Mouse (Mus musculus) lung, postnatal 25 days (tissue): ENCODE data around the gene Cyp2f2.

ENCODE experiments used
- DNase-seq: peaks from one replicate; pipeline ENCODE4 v3.0.0; 2022; ENCODE audit warnings: low spot score

Gene Cyp2f2

GRCm38 (mm10) chr7:27153205-27153764 lies 33.6 kb downstream of the Cyp2f2 start, which contains the start of gene Cyp2t4:
Cyp2t4 (plus strand) TSS chr7:27153714.
- DNase-seq = peak; percentile 77

- no peak for DNase-seq
These were observed 36.3 kb downstream of the Cyp2f2 start for GRCm38 (mm10) chr7:27156005-27156404.

DNA sequence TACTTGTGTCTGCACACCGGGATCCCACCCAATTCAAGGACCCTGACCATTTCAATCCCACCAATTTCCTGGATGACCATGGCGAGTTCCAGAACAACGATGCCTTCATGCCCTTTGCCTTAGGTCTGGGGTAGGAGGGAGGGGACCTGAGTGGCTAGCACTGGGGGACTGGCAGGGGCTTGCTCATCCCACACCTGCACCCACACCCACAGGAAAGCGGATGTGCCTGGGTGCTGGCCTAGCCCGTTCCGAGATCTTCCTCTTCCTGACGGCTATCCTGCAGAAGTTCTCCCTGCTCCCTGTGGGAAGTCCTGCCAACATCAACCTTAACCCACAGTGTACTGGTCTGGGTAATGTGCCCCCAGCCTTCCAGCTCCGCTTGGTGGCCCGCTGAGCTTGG lies 38.5 kb downstream of the Cyp2f2 start:
- no peak for DNase-seq

- DNase-seq = no peak
These were observed 39.5 kb downstream of the Cyp2f2 start for GRCm38 (mm10) chr7:27159256-27159655.

- peak; percentile 91 for DNase-seq
These were observed 40.2 kb downstream of the Cyp2f2 start for GRCm38 (mm10) chr7:27159882-27160281.

- no peak for DNase-seq
These were observed 41.2 kb downstream of the Cyp2f2 start for GRCm38 (mm10) chr7:27160921-27161320.

DNA sequence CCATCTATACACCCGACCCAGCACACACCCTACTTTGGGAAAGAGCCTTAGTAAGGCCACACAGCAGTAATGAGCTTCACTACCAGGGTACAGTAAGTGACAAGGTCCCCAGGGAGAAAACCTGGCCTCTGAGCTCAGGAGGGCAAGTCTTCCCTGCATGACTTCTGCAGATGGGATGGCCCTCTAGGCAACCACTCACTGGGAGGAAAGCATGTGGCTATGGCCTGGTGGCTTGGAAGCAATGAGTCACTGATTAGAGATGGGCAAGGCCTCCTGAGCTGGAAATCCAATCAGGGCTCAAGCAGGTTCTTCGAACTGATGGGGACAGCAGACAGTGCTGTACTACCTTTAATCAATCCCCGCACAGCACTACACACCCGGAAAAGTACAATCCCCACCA lies 42.0 kb downstream of the Cyp2f2 start:
- no peak for DNase-seq

- DNase-seq = no peak
These were observed 43.2 kb downstream of the Cyp2f2 start for GRCm38 (mm10) chr7:27162780-27163449.

DNA sequence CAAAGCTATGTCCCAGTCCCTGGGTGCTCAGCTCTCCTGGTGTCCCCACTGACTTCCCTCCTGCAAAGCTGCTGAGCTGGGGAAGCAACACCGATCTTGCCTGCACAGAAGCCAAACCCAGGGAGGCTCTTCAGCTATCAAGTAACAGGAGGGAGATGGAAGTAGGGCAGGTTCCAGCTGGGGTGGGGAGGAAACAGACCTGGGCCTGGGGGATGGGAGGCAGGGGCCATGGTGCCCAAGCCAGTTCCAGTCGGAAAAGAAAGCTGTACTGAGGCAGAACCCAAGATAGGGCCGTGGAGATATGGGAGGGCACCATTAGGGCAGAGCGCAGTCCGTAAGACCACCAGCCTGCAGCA lies 43.7 kb downstream of the Cyp2f2 start:
- no peak for DNase-seq

DNA sequence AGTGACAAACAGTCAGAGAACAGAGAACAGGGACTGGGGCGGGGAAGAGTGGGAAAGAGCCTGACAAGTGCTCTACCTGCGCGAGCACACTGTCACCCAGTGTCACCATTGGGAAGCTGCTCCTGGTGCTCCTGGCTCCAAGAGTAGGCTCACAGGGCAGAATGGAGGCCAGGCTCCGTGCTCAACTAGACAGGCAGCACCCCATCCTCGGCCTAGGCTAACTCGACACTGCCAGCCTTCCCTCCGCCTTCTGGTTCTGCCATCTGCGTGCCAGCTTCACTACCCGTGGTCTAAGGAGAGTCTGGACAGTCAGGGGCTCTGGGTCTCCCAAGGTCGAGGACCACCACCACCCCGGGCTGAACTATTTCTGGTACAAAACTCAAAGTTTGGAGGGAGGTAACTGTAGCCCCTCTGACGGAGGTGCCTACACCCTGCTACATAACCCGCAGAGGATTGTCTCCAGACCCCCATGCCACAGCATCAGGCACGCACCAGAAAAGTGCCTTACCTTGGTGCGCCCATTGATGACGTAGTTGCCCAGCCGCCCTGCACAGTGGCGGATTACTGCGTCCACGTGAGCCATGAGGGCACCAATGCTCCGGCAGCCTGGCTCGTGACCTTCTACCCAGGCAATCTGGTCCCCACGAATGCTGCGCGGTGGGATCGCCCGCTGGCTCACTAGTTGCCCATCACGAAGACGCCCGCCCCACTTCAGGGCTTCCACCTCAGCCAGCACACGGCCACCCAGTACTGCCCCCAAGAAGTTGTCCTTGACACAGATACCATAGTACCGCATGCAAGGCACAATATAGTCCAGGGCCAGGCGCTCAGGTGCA lies 44.6 kb downstream of the Cyp2f2 start:
- DNase-seq = no peak

DNA sequence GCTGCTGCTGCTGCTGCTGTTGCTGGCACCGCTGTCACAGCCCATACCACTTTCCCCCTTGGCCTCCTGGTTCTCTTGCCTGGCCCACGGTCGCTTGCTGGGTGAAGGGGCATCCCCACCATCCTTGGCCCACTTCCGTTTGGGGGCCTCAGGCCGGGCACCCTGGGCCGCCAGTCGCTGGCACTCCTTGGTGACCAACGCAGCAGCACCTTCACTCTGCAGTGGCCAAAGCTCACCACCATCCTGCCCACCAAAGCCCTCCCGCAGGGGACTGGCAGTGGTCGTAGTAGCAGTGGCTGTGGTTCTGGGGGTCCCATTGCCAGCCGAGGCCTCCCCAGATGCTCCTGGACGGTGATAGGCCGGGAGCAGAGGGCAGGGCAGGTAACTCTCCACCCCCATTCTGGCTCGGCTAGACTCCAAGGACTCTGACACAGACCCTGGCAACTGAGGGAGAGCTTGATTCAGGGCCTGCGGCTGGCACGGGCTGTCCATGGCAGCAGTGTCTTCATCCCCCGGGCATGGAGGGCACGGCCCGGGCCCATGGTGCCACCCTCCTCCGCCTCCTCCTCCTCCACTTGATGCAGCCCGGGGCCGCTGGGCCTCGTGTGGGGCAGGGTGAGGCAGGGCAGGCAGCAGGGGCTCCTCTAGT lies 45.4 kb downstream of the Cyp2f2 start:
- no peak for DNase-seq

DNA sequence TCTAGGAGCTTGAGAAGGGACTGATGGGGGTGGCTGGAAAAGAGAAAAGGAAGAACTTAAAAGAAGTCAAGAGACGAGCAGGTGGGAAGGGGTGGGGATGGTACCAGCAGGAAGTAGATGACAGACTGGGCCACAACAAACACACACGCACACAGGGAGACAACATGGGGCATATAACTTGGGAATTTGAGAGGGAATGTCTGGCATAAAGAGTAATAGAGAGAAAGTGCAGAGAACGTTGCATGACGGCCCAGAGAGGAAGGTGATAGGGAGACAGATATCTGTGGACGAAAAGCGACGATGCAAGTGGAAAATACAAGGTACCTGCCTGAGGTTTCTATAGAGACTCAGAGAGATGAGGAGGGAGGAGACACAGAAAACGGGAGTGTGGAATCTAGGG lies 46.0 kb downstream of the Cyp2f2 start:
- DNase-seq = no peak

DNA sequence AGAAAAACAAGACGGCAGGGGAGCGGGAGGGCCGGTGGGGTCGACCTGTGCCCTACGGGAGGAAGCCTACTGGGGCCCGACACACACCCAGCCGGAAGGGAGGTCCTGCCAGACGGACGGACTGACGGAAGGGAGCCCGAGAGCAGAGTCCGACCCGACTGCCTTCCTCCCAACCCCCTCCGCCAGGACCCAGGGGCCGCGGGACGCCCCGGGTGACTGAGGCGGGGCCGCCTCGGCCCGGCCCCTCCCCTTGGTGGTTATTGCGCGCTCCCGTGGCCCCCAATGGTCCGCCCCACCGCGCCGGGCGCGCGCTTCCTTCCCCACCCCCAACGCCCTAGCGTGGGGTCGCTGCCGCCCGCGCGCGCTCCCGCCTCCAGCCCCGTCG lies 46.5 kb downstream of the Cyp2f2 start:
- DNase-seq = peak; percentile 90

GRCm38 (mm10) chr7:27166614-27167474 lies 47.1 kb downstream of the Cyp2f2 start, which contains the start of gene Egln2:
Egln2 (minus strand) TSS chr7:27166802.
- DNase-seq = peak; percentile 96

- DNase-seq = no peak
These were observed 47.9 kb downstream of the Cyp2f2 start for GRCm38 (mm10) chr7:27167475-27168094.

DNA sequence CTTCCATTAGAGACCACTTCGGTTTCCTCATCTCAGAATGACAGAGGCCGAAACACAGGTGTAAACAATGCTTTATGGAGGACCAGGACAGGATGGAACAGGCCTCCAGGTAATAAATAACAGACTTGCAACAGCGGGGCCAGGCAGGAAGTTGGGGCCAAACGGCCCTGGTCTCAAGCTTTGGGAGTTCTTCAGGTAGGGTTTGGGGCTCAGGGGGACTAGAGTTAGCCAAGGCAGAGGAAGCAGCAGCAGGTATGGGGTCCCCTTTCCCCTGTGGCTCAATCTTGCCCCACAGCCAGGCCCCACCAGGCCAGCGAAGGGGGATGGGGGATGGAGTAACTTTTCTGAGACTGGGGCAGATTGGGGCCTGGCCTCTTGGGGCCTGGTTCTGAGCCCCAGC lies 48.7 kb downstream of the Cyp2f2 start:
- no peak for DNase-seq

DNA sequence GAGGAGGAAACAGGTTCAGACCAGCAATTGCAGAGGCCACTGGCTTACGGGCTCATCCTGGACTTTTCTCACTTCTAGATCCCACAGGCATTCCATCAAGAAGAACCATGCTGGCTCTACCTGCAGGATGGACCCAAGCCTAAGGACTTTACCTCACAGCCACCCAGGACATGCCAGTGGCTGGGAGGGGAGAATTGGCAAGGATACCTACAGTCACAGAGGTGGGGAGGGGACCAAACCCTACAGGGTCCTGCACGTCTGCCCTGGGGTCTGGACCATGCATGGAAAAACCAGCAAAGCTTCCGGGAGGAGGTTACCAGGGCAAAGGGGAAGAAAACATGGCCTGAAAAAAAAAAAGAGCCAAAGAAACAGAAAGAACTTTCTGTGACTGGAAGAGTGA lies 51.3 kb downstream of the Cyp2f2 start:
- no peak for DNase-seq

DNA sequence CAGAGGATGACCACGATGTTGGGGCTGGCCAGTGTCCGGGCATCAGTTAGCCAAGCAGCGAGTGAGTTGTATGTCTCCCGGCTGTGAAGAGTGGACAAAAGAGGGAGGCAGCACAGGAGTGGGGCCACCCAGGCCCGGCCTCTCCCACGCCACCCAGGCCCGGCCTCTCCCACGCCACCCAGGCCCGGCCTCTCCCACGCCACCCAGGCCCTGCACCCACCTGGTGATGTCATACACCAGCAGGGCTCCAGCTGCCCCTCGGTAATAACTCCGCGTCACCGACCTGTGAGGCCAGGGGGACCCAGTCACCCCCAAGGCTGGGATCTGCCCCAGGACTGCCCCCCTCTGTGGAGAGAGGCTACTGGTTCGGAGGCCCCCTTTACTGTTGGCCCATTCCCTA lies 54.8 kb downstream of the Cyp2f2 start:
- DNase-seq = no peak

GRCm38 (mm10) chr7:27174896-27175295 lies 55.2 kb downstream of the Cyp2f2 start:
- no peak for DNase-seq

DNA sequence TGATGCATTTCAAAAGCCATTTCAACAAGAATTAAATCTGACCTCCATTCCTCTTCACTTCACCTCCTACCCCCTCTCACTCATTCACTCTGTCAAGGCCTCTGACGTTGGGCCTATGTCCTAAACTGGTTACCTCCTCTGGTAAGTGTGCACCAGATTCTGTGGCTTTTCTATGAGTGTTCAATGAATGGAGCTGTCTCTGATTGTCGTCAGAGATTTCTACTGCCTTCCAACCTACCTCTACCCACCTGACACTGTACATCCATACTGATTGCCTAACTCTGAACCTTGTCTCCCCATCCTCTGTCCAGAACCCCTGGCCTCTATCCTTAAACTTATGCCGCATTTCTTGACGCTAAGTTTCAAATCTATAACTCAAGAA lies 58.2 kb downstream of the Cyp2f2 start:
- no peak for DNase-seq
